Mouse (Mus musculus) hematopoietic stem cell, adult 5-6 weeks (primary cell): ENCODE data around the gene Olfr1065. TPM values are rescaled to one million over a fixed set of nuclear protein-coding genes. Genes with fewer than 3 reads are reported as not detected.
"Not testable (repeated sequence)": the region's sequence is repeated elsewhere in the genome, so short reads cannot be mapped to it uniquely, and the experiment has no call there.

Experiments
- ATAC-seq, 2 experiments: fragments of 125-278 bp in 1 of 2; replicated peaks in 1 of 2; 2 replicates each; pipeline ENCODE4 v1.8.0; 2016 to 2017; ENCODE audit warnings: inconsistent platforms in 2 of 2, mild to moderate bottlenecking in 2 of 2, moderate number of reproducible peaks in 2 of 2, low read depth in 1 of 2, moderate TSS enrichment in 1 of 2; ENCODE audit not compliant: low FRiP score in 2 of 2, poor library complexity in 2 of 2, severe bottlenecking in 2 of 2, insufficient read depth in 1 of 2, low TSS enrichment in 1 of 2
- total RNA-seq: library from RNA; stranded (forward); fragments of 172-1452, 232-1000 nt; gene quantifications from 2 replicates; pipeline ENCODE4 v1.2.3, GENCODE M21; 2017

The Olfr1065 gene
- total RNA-seq: not detected in 2 replicates

- ATAC-seq: not testable (repeated sequence)
Measured at GRCm38 (mm10) chr2:86450491-86450890, at the start of gene Olfr1065. TSS of gene Olfr1065 (minus strand) at chr2:86450591.

GRCm38 (mm10) chr2:86487286-86487685 lies 36.9 kb upstream of the Olfr1065 start, which contains the start of gene Olfr228:
TSS of gene Olfr228 (minus strand) at chr2:86487386.
- ATAC-seq: no peak

- ATAC-seq: peak; percentile 32 to 58; a peak in 2 of 4 replicates
Measured at GRCm38 (mm10) chr2:86464442-86465109, 14.2 kb upstream of the Olfr1065 start.

GRCm38 (mm10) chr2:86460434-86460833 lies 10.0 kb upstream of the Olfr1065 start:
- ATAC-seq: no peak

DNA sequence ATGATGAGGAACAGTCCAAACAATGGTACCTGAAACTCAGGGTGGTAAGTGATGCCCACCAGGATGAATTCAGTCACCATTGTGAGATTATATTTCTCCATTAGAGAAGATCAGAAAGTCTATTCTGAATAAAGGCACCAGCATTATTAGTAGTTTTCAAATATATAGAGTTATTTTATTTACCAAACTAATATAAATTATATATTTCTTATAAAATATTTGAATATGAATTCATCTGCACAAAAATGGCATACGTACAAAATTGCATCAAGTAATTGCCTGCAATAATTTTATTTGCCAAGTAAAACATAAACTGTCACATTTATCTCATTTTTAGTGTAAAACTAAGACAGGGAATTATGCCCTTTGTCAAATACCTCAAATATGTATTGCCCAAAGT lies 5.8 kb upstream of the Olfr1065 start, which contains the start of gene Olfr1066:
Olfr1066 (minus strand) TSS at position 101 of the 400 bp plus-strand sequence.
- ATAC-seq: no peak

DNA sequence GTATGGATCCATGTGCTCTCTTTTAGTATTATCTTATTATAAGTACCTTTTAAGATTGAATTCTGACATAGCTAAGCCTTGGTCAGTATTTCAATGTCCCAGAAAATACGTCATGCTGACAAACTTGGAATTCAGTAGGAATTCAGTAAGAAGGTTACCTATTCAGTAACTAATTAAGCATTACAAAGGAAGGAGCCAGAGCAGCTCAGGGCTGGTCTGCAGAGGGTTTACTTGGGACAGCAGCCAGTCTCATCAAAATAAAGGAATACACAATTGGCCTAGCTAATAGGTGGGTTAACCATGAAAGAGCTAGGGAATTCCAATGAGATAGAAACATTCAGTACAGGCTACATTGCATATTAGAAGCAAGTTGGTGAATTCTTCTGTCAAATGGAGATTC lies 8.3 kb downstream of the Olfr1065 start:
- not testable (repeated sequence) for ATAC-seq

DNA sequence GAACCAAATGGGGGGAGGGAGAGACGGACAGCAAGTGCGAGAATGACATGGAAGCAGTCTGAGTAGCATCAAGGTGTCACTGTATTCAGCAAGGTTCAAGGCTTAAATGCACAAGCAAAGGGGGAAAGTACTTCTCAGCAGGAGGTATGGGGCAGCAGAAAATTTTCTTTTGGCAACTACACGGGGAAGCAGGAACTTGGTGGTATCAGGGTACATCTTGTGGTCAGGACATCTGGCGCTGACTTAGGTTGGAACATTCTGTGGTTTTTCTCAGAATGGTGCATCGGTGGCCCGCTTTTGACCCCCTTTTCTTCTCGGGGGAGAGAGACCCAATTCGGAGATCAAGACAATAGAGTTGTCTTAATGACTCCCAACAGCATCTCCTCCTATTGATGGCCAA lies 21.9 kb downstream of the Olfr1065 start:
- not testable (repeated sequence) for ATAC-seq

GRCm38 (mm10) chr2:86426649-86427048 lies 23.7 kb downstream of the Olfr1065 start, which contains the start of gene Olfr1062:
TSS of gene Olfr1062 (minus strand) at chr2:86426749.
- ATAC-seq: not testable (repeated sequence)

GRCm38 (mm10) chr2:86413950-86414349 lies 36.4 kb downstream of the Olfr1065 start, which contains the start of gene Olfr1061:
TSS of gene Olfr1061 (minus strand) at chr2:86414050.
- no peak for ATAC-seq

- ATAC-seq: no peak
Measured at GRCm38 (mm10) chr2:86395114-86395513, 55.3 kb downstream of the Olfr1065 start.

Other genes with a start within 250 kb of the Olfr1065 start
- gene Olfr1045, start 247.6 kb downstream of the Olfr1065 start, total RNA-seq: not detected in 2 replicates
- gene Olfr1046, start 231.3 kb downstream of the Olfr1065 start, total RNA-seq: not detected in 2 replicates
- gene Olfr1047, start 219.2 kb downstream of the Olfr1065 start, total RNA-seq: not detected in 2 replicates
- gene Olfr1048, start 210.3 kb downstream of the Olfr1065 start, total RNA-seq: not detected in 2 replicates
- not detected in 2 replicates for gene Olfr1049, start 192.3 kb downstream of the Olfr1065 start, total RNA-seq
- gene Olfr1051, start 171.5 kb downstream of the Olfr1065 start, total RNA-seq: not detected in 2 replicates
- not detected in 2 replicates for gene Olfr1052, start 158.1 kb downstream of the Olfr1065 start, total RNA-seq
- gene Olfr1053, start 135.3 kb downstream of the Olfr1065 start, total RNA-seq: not detected in 2 replicates
- not detected in 2 replicates for gene Olfr1054, start 115.2 kb downstream of the Olfr1065 start, total RNA-seq
- not detected in 2 replicates for gene Olfr1055, start 100.3 kb downstream of the Olfr1065 start, total RNA-seq
- not detected in 2 replicates for gene Olfr1056, start 88.1 kb downstream of the Olfr1065 start, total RNA-seq
- not detected in 2 replicates for gene Olfr1057, start 72.2 kb downstream of the Olfr1065 start, total RNA-seq
- gene Olfr1058, start 62.0 kb downstream of the Olfr1065 start, total RNA-seq: not detected in 2 replicates
- not detected in 2 replicates for gene Olfr1061, start 36.5 kb downstream of the Olfr1065 start, total RNA-seq
- not detected in 2 replicates for gene Olfr1062, start 23.8 kb downstream of the Olfr1065 start, total RNA-seq
- not detected in 2 replicates for gene Olfr1066, start 5.7 kb upstream of the Olfr1065 start, total RNA-seq
- gene Olfr228, start 36.8 kb upstream of the Olfr1065 start, total RNA-seq: not detected in 2 replicates
- not detected in 2 replicates for gene Olfr1076, start 57.9 kb upstream of the Olfr1065 start, total RNA-seq
- gene Olfr1079, start 91.9 kb upstream of the Olfr1065 start, total RNA-seq: not detected in 2 replicates
- gene Olfr1080, start 107.6 kb upstream of the Olfr1065 start, total RNA-seq: not detected in 2 replicates
- gene Olfr1082, start 148.4 kb upstream of the Olfr1065 start, total RNA-seq: not detected in 2 replicates
- not detected in 2 replicates for gene Olfr1084, start 189.1 kb upstream of the Olfr1065 start, total RNA-seq
- gene Olfr1085, start 211.4 kb upstream of the Olfr1065 start, total RNA-seq: not detected in 2 replicates
- not detected in 2 replicates for gene Olfr1086, start 229.5 kb upstream of the Olfr1065 start, total RNA-seq
- not detected in 2 replicates for gene Olfr1087, start 247.8 kb upstream of the Olfr1065 start, total RNA-seq